Mouse (Mus musculus) yolk sac, embryonic 10.5 days (tissue): ENCODE measurements around the gene Bsdc1.

Source experiments
- DNase-seq: peaks from one replicate; pipeline ENCODE4 v3.0.0-alpha.2; 2017; ENCODE audit warnings: low spot score

Bsdc1 gene

GRCm38 (mm10) chr4:129479863-129480262, 18.5 kb downstream of the Bsdc1 start:
- DNase-seq, result no peak

DNA sequence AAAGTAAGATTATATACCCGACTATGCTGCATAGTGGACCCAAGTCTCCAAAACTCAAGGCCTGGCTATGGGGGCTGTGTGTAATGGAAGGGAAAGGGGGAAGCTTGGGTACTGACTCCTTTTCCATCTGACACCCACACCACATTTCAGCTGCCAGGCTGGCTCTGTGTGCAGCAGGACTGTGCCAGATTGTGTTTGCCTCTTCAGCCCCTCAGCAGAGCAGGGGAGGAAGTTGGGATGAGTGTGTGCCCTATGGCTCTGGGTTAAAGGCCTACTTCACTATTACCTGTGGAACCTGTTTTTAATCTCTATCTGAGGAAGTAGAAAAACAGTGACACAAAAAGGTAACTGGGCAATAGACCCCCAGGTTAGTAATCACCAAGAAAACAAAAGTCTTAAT, 19.7 kb downstream of the Bsdc1 start:
- DNase-seq, result no peak

- DNase-seq, result no peak
Measured at GRCm38 (mm10) chr4:129490972-129491880, 29.8 kb downstream of the Bsdc1 start, which contains the start of the genes Tssk3 and Fam229a. TSS of gene Tssk3 (minus strand) at chr4:129491022. TSS of gene Fam229a (plus strand) at chr4:129491190.

- no peak for DNase-seq
Measured at GRCm38 (mm10) chr4:129494681-129495080, 33.3 kb downstream of the Bsdc1 start.

- no peak for DNase-seq
Measured at GRCm38 (mm10) chr4:129495672-129496562, 34.5 kb downstream of the Bsdc1 start.

DNA sequence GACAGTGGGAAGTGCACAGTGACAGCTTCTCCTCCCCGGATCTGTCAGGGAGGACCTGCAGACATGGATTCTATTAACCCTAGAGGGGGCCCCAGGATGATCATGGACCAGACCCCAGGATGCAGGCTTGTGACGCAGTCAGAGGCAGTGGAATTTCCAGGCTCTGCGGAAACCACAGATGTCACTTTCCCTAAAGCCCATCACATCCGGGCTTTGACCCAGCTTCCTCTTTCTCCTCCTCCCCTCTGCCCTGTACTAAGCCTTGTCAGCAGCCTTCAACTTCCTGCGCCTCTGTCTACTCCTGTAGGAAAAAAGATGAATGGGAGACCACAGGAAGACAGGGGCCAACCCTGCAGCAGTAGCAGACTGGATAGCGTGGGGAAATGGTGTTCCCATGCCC, 35.2 kb downstream of the Bsdc1 start:
- DNase-seq, result peak; percentile 34

- no peak for DNase-seq
Measured at GRCm38 (mm10) chr4:129498941-129499340, 37.6 kb downstream of the Bsdc1 start.

DNA sequence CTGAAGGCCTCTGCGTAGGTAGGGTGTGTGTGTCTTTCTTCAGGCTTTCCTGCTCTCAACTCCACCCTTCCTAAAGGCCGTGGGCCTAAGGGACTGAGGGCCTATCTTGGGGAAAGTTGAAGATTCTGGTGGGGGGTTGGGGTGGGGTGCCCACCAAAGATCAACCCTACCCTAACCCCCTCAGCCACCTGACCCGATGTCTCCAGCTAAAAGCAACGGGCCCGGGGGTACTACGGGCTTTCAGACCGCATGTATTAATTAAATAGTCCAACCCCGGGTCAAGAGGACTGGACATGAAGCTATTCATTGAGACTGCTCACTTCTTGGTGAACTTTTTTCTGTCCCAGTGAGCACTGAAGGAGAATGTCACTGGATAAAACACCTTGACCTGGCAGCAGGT, 38.6 kb downstream of the Bsdc1 start:
- DNase-seq, result no peak

- DNase-seq, result peak; percentile 99
Measured at GRCm38 (mm10) chr4:129500607-129501566, 39.5 kb downstream of the Bsdc1 start.

DNA sequence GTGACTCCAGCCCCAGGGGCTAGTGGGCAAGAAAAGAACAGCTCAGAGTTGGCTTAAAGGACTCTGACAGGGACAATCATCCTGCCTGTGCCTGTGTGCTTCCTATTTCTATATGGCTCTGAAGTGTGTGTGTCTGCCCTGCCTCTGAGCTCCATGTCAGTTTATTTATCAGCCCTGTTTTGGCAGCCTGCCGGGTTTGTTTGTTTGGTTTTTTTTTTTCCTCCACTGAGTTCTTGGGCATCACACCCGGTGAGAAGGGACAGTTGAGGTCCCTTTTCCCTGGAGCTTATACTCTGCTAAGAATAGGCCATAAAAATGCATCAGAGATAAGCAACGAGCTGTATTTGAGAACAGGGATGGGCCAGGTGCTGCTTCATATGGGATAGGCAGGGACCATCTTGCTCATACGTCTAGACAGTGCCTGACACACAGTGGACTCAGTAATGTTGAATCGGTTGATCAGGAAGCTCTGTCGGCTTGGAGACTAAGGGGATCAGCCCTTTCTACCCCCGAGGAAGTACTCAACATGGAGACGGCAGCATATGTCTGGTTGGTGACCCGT, 41.0 kb downstream of the Bsdc1 start:
- DNase-seq, result no peak

DNA sequence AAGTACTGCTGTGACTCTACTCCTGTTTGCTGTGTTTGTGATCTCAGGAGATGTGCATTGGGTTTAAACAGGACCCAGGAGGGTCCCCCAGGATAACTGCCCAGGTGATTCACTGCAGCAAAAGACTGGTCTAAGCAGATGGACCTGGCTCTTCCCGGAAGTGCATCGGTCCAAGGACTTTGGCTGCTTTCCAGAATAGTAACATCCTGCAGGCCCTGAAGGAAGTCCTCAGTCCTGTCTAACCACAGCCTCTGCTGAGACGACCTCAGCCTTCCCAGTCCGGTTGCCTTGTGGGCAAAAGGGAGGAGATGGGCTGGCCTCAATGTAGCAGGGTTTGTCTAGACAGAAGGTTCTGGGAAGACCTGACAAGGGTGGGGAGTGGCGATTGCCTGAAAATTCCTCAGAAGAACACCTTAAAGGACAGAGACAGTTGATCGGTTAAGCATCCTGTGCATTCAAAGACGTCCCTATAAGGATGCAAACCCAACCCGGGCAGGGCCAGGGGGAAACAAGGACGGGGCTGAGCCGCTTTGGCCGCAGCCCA, 41.6 kb downstream of the Bsdc1 start:
- no peak for DNase-seq

DNA sequence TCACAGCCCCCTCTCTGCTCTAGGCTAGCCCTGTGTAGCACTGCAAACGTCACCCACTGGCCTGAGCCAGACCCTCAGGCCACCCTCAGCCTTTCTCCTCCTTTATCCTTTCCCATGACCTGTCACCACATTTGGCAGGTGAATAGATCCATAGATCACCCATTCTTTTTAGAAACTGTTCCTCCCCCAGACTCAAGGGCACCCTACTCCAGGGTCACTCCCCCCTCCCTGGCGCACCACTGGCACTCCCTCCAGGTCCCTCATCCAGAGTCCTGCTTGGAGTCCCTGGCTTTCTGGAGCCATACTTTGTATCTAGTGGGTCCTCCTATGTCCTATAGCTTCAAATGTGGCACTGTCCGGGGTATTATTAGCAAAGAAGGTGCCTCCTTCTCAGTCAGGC, 44.1 kb downstream of the Bsdc1 start:
- DNase-seq, result no peak

DNA sequence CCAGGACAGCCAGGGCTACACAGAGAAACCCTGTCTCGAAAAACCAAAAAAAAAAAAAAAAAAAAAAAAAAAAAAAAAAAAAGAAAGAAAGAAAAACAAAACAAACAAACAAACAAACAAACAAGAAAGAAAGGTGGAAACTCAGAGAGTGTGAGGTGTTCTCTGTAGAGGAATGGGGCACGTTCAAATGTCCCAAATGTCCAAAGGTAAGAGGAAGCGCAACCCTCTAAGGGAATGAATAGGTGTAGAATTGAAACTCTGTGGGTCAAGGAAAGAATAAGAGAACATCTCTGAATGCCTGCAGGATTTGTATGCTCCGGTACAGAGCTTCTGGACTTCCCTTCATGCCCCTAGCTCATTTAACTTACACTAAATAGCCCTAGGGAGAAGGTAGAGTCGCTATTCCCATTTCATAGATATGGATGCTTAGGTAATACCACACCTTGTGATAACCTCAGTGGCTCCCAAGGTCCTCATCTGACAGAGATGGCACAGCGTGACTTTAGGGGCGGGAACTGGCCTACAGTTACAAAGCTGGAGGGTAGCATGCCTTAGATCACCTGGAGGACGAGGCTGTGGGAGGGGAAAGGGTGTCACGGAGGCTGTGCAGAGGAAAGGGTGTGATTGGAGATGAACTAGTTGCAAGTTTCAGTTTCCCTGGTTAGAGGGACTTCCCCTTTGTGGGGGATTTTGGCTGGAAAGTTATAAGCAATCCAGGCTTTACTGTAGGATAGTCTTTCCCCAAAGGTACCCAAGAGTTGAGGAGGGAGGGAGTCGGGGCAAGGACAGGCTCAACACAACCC, 46.3 kb downstream of the Bsdc1 start:
- DNase-seq, result no peak

GRCm38 (mm10) chr4:129508237-129508515, 46.8 kb downstream of the Bsdc1 start:
- no peak for DNase-seq

DNA sequence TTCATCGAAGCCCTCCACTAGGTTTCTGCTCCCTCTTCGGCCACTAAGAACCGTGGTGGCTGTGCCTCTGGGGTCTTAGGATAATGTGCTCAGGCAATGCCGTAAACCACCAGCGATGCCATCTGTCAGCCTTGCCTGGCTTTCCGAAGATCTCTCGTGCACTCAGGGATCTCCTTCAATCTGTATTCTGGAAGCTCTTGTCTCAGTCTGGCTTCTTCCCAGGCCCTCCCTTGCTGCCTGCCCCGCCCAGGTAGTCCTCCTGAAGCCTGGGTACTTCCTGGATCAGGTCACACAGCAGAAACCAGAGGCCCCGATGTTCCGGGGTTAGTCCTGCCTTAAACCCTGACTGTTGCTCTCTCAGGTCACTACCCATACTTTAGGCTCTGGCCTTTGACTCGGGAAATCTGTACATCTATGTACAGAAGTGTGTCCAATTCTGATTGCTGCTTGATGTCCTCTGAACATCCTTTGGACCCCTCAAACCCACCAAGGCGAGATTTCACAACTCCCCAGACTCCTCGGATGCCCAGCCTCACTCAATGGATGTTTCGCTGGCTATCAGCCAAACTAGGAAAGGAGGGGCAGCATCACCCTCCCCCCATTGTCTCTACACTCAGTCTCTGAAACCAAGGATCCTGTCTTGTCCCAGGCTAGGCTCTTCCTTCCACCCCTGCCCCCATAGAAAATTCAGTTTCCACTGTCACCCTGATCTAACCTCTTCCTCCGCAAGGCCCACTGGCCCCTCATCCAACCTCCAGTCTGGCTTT, 47.6 kb downstream of the Bsdc1 start:
- no peak for DNase-seq

GRCm38 (mm10) chr4:129509650-129510049, 48.3 kb downstream of the Bsdc1 start:
- DNase-seq, result no peak

- no peak for DNase-seq
Measured at GRCm38 (mm10) chr4:129510723-129511412, 49.5 kb downstream of the Bsdc1 start.

- DNase-seq, result no peak
Measured at GRCm38 (mm10) chr4:129511413-129512096, 50.2 kb downstream of the Bsdc1 start.
